Mouse (Mus musculus): Measurements from ENCODE around the gene Olfr457.

DNA sequence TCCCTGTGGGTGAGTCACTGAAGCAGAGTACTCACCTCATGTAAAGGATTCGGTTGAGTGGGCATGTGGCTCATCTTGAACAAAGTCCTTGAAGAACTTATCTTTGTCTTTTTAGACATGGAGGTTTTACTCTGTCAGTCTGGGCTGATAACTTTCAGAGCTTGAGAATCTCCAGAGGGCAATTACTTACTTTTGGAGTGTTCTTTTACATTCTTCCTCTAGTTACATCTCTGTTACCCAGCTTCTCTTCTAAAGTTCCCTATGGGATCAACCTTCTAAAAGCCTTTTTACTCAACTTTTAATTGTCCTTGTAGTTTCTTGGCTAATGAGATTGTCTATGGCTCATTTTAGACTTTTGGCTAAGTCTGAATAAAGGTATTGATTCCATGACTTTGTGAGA, 11.0 kb downstream of the Olfr457 start, which contains the start of gene Olfr458:
- TF ChIP-seq EP300 (IDR thresholded peaks at IDR 0.05; ENCODE audit: insufficient read depth, low read depth, low read length) (no peak), CTCF (IDR thresholded peaks at IDR 0.05) (no peak)

Measured in heart, adult 2 months (tissue).